Mouse (Mus musculus) limb, embryonic 10.5 days (tissue): Measurements from ENCODE around the gene Taf3. TPM values are rescaled to one million over a fixed set of nuclear protein-coding genes. Genes with fewer than 3 reads are reported as not detected.

Source experiments
- DNase-seq: peaks from one replicate; pipeline ENCODE4 v3.0.0-alpha.2; 2017; ENCODE audit warnings: low spot score
- H3K27ac ChIP-seq: fragments of 300-500 bp; sonication (generic); 2 replicates; pipeline ENCODE4 v1.5.1; 2016; ENCODE audit warnings: mild to moderate bottlenecking
- H3K27me3 ChIP-seq: fragments of 300-500 bp; sonication (generic); 2 replicates; pipeline ENCODE4 v1.6.1; 2016; ENCODE audit warnings: low read depth, mild to moderate bottlenecking; ENCODE audit not compliant: poor library complexity, severe bottlenecking
- H3K36me3 ChIP-seq: fragments of 300-500 bp; sonication (generic); 2 replicates; pipeline ENCODE4 v1.6.1; 2016; ENCODE audit warnings: mild to moderate bottlenecking, moderate library complexity
- H3K4me1 ChIP-seq: fragments of 300-500 bp; sonication (generic); 2 replicates; pipeline ENCODE4 v1.6.1; 2016
- H3K4me3 ChIP-seq: fragments of 300-500 bp; sonication (generic); 2 replicates; pipeline ENCODE4 v1.5.1; 2016; ENCODE audit warnings: mild to moderate bottlenecking, moderate library complexity
- H3K9me3 ChIP-seq: fragments of 300-500 bp; sonication (generic); replicated peaks from 2 replicates; pipeline ENCODE4 v1.6.1; 2016; ENCODE audit warnings: mild to moderate bottlenecking
- WGBS: fragments of 180-500 bp; shearing (Covaris S2); methylation state at CpG from one replicate; pipeline ENCODE4 v1.1.7; 2016; 5-methylcytosine and 5-hydroxymethylcytosine counted together
- polyA plus RNA-seq: library from polyadenylated mRNA; unstranded; fragments of >200 nt; fragmentation: Nextera tagmentation; extraction: Ambion mirVana; gene quantifications from 2 replicates; pipeline ENCODE4 v1.2.1, GENCODE M21; 2016

Gene Taf3
- 15.1 and 16.3 TPM in 2 replicates for polyA plus RNA-seq

DNA sequence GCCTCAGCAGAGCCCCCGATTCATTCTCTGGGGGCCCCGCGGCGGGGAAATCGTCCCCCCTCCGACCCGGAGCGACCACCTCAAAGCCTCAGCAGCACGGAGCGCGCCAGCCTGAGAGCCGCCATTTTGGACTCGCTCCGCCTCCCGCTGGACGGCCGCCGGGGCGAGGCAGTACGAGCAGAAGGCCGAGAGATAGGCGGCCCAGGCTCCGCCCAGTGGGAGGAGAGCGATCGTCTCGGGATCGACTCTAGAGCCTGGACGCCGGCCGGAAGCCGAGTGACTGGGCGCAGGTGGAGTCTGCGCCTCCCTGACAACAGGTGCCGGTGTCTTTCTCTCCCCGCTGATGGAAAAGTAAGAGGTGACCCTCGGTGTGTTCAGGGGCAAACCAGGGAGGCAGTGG is at the start of gene Taf3:
Taf3 (minus strand) TSS at position 136 of the 400 bp plus-strand sequence.
- Histone ChIP-seq H3K4me1 (peaks cover 15% of the 10 kb centered on the region), H3K4me3 (peak within 1 kb of the TSS; percentile 97), H3K27ac (peak within 1 kb of the TSS; percentile 93), H3K36me3 (peaks cover 5% of the 10 kb centered on the region; the same call in 1 of the 2 replicates), H3K27me3 (no peaks in the 10 kb centered on the region), H3K9me3 (no peaks in the 10 kb centered on the region)
- DNase-seq = peak; percentile 92
- WGBS = under 1% methylated on average over 36 of the region's 36 CpGs

GRCm38 (mm10) chr2:10094327-10095100 is 46.1 kb upstream of the Taf3 start:
- Histone ChIP-seq H3K4me3 (no peak overlapping the region), H3K27ac (no peak overlapping the region), H3K9me3 (no peaks in the 10 kb centered on the region), H3K27me3 (no peaks in the 10 kb centered on the region), H3K36me3 (peaks cover 42% of the 10 kb centered on the region), H3K4me1 (no peaks in the 10 kb centered on the region)
- 95% methylated on average over 14 of the region's 14 CpGs for WGBS
- no peak for DNase-seq

GRCm38 (mm10) chr2:10087256-10087850 is 39.0 kb upstream of the Taf3 start:
- Histone ChIP-seq H3K4me3 (no peak overlapping the region), H3K9me3 (no peaks in the 10 kb centered on the region), H3K4me1 (no peaks in the 10 kb centered on the region), H3K36me3 (peaks cover 93% of the 10 kb centered on the region), H3K27me3 (no peaks in the 10 kb centered on the region), H3K27ac (no peak overlapping the region)
- no peak for DNase-seq
- 88% methylated on average over 8 of the region's 8 CpGs for WGBS

DNA sequence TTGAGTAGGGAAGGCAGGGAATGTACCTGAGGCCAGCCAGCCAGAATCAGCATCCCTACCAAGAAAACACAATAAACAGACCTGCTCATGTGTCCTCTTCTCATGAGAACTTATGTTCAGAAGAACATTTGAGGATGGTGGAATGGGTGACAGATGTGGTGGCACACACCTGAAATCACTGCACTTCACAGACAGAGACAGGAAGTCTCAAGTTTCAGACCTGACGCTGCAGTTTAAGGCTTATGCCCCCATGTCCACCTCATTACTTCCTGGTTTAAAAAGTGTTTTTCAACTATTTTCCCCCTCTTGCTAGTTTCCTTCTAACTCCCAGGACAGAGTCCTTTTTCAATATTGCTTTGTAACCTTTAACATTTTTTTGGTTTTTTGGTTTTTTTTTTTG is 34.3 kb upstream of the Taf3 start:
- peaks cover 22% of the 10 kb centered on the region for H3K4me1 ChIP-seq
- no peak for DNase-seq
- no peak overlapping the region for H3K27ac ChIP-seq
- peaks cover 51% of the 10 kb centered on the region for H3K36me3 ChIP-seq
- no peaks in the 10 kb centered on the region for H3K27me3 ChIP-seq
- 59% methylated on average over 1 of the region's 1 CpGs for WGBS
- no peaks in the 10 kb centered on the region for H3K9me3 ChIP-seq
- no peak overlapping the region for H3K4me3 ChIP-seq

- H3K9me3 ChIP-seq = no peaks in the 10 kb centered on the region
- peak overlapping the region; percentile 92 for H3K4me3 ChIP-seq
- no peak overlapping the region for H3K27ac ChIP-seq
- H3K27me3 ChIP-seq = no peaks in the 10 kb centered on the region
- 83% methylated on average over 5 of the region's 5 CpGs for WGBS
- DNase-seq = no peak
- H3K4me1 ChIP-seq = peaks cover 22% of the 10 kb centered on the region
- peaks cover 40% of the 10 kb centered on the region for H3K36me3 ChIP-seq
These were observed 33.2 kb upstream of the Taf3 start for GRCm38 (mm10) chr2:10081453-10082080.

DNA sequence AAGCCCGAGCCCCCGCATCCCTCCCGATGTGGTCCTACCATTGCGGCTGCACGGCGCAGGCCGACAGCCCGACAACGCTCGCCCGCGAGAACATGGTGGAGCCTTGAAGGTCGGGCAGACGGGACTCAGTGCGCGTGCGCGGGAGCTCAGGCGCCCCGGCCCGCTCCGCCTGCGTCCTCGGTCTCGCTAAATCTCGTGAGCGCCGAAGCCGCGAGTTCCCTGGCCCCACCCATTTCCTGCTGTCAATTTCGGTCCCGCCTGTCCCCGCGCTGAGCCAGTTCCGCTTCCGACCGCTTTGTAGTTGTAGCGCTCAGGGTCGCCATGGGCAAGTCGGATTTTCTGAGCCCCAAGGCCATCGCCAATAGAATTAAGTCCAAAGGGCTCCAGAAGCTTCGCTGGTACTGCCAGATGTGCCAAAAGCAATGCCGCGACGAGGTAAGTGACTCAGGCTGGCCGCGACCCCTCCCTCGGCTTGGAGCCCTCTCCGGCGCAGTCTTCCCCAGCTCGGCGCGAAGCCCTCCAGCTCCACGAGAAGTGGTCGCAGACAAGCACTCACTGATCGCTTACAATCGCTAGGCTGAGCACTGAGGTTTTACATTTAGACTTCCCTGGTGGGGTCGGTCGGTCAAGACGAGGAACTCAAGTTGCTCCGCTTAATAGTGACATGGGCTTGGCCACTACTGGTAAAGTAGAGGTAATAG is 32.1 kb upstream of the Taf3 start, which contains the start of the genes Atp5c1 and Kin:
Atp5c1 (minus strand) TSS at position 201 of the 701 bp plus-strand sequence.
Kin (plus strand) TSS at position 284 of the 701 bp plus-strand sequence.
- H3K4me1 ChIP-seq = peaks cover 22% of the 10 kb centered on the region
- H3K27ac ChIP-seq = peak within 1 kb of the TSS; percentile 98
- H3K36me3 ChIP-seq = peaks cover 36% of the 10 kb centered on the region
- H3K27me3 ChIP-seq = no peaks in the 10 kb centered on the region
- no peaks in the 10 kb centered on the region for H3K9me3 ChIP-seq
- WGBS = under 1% methylated on average over 61 of the region's 61 CpGs
- H3K4me3 ChIP-seq = peak within 1 kb of the TSS; percentile 92
- DNase-seq = peak; percentile 99

- Histone ChIP-seq H3K27me3 (no peaks in the 10 kb centered on the region), H3K4me1 (peaks cover 22% of the 10 kb centered on the region), H3K36me3 (peaks cover 36% of the 10 kb centered on the region), H3K27ac (peak overlapping the region; percentile 98), H3K4me3 (peak overlapping the region; percentile 92), H3K9me3 (no peaks in the 10 kb centered on the region)
- no peak for DNase-seq
- WGBS = under 1% methylated on average over 28 of the region's 28 CpGs
These were observed 31.4 kb upstream of the Taf3 start for GRCm38 (mm10) chr2:10079745-10080309.

DNA sequence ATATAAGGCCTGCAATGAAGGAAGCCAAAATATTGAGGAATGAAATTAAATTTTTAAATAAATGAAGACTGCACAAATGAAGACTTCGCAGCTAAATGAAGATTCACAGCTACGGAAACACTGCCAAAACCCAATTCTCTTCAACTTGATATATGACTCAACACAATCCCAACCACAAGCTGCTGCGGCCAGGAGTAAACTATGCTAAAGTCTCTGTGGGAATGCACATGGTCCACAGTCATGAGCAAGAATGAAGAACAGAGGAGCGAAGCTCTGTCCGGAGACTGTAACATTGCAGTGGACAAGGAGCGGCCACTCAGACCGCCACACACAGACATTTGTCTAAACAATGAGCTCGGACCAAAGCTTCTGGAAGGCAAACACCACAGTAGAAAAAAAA is 28.3 kb upstream of the Taf3 start:
- Histone ChIP-seq H3K4me3 (no peak overlapping the region), H3K9me3 (no peaks in the 10 kb centered on the region), H3K36me3 (peaks cover 47% of the 10 kb centered on the region), H3K4me1 (peaks cover 21% of the 10 kb centered on the region), H3K27me3 (no peaks in the 10 kb centered on the region), H3K27ac (no peak overlapping the region)
- WGBS = 94% methylated on average over 8 of the region's 8 CpGs
- no peak for DNase-seq

- Histone ChIP-seq H3K4me1 (peaks cover 15% of the 10 kb centered on the region), H3K4me3 (no peak overlapping the region), H3K27me3 (no peaks in the 10 kb centered on the region), H3K9me3 (no peaks in the 10 kb centered on the region), H3K36me3 (peaks cover 64% of the 10 kb centered on the region), H3K27ac (no peak overlapping the region)
- WGBS = 83% methylated on average over 7 of the region's 7 CpGs
- no peak for DNase-seq
These were observed 26.1 kb upstream of the Taf3 start for GRCm38 (mm10) chr2:10074470-10074869.

DNA sequence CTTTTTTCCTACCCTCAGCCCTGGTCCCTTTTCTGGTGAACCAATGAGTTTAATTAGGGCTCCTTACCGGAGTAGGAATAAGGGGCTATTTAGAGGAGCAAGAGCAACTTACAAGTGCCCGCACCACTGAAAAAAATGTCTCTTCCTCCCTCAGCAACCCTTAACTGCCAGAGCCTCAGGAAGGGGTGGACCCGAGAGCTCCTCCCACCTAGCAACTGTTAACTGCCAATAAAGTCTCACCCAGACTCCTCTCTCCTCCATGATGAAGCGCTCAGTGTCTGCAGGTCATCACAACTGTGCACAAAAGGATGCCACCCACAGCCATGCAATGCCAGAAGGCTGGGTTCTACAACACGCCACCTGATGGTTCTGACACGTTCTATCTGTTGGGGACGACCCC is 23.4 kb upstream of the Taf3 start:
- no peak overlapping the region for H3K4me3 ChIP-seq
- no peaks in the 10 kb centered on the region for H3K4me1 ChIP-seq
- no peaks in the 10 kb centered on the region for H3K27me3 ChIP-seq
- 76% methylated on average over 7 of the region's 7 CpGs for WGBS
- H3K9me3 ChIP-seq = no peaks in the 10 kb centered on the region
- H3K27ac ChIP-seq = no peak overlapping the region
- no peak for DNase-seq
- H3K36me3 ChIP-seq = peaks cover 87% of the 10 kb centered on the region

- peaks cover 98% of the 10 kb centered on the region for H3K36me3 ChIP-seq
- no peaks in the 10 kb centered on the region for H3K27me3 ChIP-seq
- no peak for DNase-seq
- no peaks in the 10 kb centered on the region for H3K9me3 ChIP-seq
- no peak overlapping the region for H3K27ac ChIP-seq
- 88% methylated on average over 5 of the region's 5 CpGs for WGBS
- no peak overlapping the region for H3K4me3 ChIP-seq
- H3K4me1 ChIP-seq = no peaks in the 10 kb centered on the region
These were observed 10.4 kb upstream of the Taf3 start for GRCm38 (mm10) chr2:10058836-10059235.

DNA sequence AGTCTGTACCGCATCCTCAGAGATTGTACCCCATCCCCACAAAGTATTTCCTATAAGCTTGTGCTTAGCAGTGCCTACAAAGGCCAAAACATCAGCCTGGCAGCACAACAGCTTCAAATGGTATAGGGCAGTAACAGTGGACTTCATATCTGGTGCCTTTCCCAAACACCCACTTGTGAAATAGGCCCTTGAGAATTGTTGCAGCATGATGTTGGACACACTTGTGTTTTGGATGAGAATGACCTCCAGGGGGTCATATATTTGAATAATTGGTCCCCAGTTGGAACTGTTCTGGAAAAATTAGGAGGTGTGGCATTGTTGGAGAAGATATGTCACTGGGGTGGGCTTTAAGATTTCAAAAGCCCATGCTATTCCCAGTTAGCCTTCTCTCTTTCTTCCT is 3.6 kb upstream of the Taf3 start:
- Histone ChIP-seq H3K4me1 (peaks cover 15% of the 10 kb centered on the region), H3K4me3 (no peak overlapping the region), H3K36me3 (peaks cover 39% of the 10 kb centered on the region), H3K9me3 (no peaks in the 10 kb centered on the region), H3K27ac (no peak overlapping the region), H3K27me3 (no peaks in the 10 kb centered on the region)
- WGBS = 95% methylated on average over 1 of the region's 1 CpGs
- DNase-seq = no peak
